8 mouse cellular contexts compared by ENCODE assay signal in the genomic region with DNA sequence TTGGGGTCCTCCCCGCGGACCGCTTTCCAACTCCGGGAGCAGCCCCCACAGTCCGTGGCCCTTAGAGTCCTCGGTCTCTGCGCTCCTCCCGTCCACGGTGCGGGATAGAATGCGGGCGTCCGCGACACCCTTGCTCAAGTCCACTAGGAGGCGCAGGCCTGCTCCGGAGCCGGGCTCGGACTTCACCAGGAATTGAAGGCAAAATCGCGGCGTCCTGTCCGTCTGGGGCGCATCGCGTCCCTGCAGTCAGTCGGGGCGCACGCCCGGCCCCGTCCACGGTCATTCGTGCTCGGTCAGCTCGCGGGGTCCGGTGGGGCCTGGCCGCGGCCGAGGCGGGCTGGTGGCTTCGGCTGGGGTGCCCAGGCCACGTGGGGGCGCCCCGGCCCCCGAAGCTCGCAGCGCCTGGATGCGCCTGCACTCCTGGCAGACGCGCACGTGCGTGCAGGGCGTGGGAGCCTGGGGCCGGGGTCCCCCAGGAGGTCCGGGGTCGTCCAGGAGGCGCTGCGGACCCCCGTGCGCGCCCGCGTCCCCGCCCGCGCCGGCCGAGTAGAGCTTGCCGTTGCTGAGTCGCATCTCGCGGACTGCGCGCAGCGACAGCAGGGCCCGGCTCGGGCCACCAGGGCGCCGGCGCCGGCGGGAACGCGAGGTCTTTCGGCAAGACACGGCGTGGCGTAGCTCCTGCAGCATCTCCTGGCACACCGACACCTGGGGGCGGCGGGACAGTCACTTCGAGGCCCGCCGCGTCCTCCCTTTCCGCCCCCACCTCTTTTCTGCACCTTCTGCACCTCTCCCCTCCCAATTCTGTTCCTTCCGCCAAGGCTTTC. TPM values are rescaled to one million over a fixed set of nuclear protein-coding genes. Genes with fewer than 3 reads are reported as not detected.
DNase-seq lines count a peak whose midpoint lies in the region; ATAC-seq and TF ChIP-seq lines count a peak whose summit lies in the region.

No protein-coding gene starts in this region.

- H3K9me3 ChIP-seq in forebrain, embryonic 10.5 days, result no peaks in the 10 kb centered on the region
- H3K9me3 ChIP-seq in limb, embryonic 11.5 days (ENCODE audit: control insufficient read depth, low read length), result no peaks in the 10 kb centered on the region
- H3K9me3 ChIP-seq in midbrain, embryonic 14.5 days (ENCODE audit: control insufficient read depth, low read length), result no peaks in the 10 kb centered on the region

- no peak for TF ChIP-seq POLR2A in lung, adult 2 months (IDR thresholded peaks at IDR 0.05; ENCODE audit: borderline replicate concordance, extremely low read depth, low read depth, low read length)

- H3K27ac ChIP-seq in brown adipose tissue, adult 24 weeks (replicated peaks; ENCODE audit: low read depth, low read length), result no peak overlapping the region
- peak overlapping the region; percentile 35; the same call in 1 of the 2 replicates for H3K27ac ChIP-seq in forebrain, embryonic 10.5 days
- H3K27ac ChIP-seq in limb, embryonic 11.5 days (replicated peaks; ENCODE audit: low read depth, low read length), result no peak overlapping the region
- peak overlapping the region; percentile 98 for H3K27ac ChIP-seq in midbrain, embryonic 14.5 days (replicated peaks; ENCODE audit: low read depth, low read length)

- WGBS in lung, adult 2 months, result 4% methylated on average over 96 of the region's 97 CpGs
- WGBS in forebrain, embryonic 10.5 days, result under 1% methylated on average over 87 of the region's 97 CpGs
- WGBS in limb, embryonic 11.5 days, result under 1% methylated on average over 88 of the region's 97 CpGs
- WGBS in midbrain, embryonic 14.5 days, result 1% methylated on average over 96 of the region's 97 CpGs

- peak; percentile 21 for DNase-seq in lung, adult 2 months
- DNase-seq in lung, adult 18-20 months, result no peak
- DNase-seq in forebrain, embryonic 10.5 days (ENCODE audit: extremely low spot score, low spot score), result peak; percentile 73
- DNase-seq in induced T-regulatory cell, adult 2 months (ENCODE audit: low read depth), result peak; percentile 52
- peak; percentile 78 for DNase-seq in limb, embryonic 11.5 days (ENCODE audit: low spot score)
- peak; percentile 85 for DNase-seq in midbrain, embryonic 14.5 days
- peak; percentile 36 to 37 for DNase-seq in thymus, postnatal 36 days

- H3K36me3 ChIP-seq in forebrain, embryonic 10.5 days (replicated peaks), result peaks cover 40% of the 10 kb centered on the region
- peaks cover 2% of the 10 kb centered on the region for H3K36me3 ChIP-seq in limb, embryonic 11.5 days (ENCODE audit: control insufficient read depth, insufficient read depth, low read length)
- H3K36me3 ChIP-seq in midbrain, embryonic 14.5 days (ENCODE audit: control insufficient read depth, insufficient read depth, low read length), result peaks cover 41% of the 10 kb centered on the region

- TF ChIP-seq CTCF in lung, adult 2 months (IDR thresholded peaks at IDR 0.05; ENCODE audit: insufficient read depth, low read length), result peak; percentile 17; the same call in 1 of the 2 replicates

- ATAC-seq in limb, embryonic 11.5 days (ENCODE audit: insufficient number of reproducible peaks, low FRiP score, low TSS enrichment, low read depth), result 0 out of 2 replicates have a peak, but pooled peaks have one; percentile 17
- ATAC-seq in midbrain, embryonic 14.5 days (ENCODE audit: low FRiP score, low TSS enrichment), result no peak

- no peak overlapping the region for H3K4me3 ChIP-seq in lung, adult 2 months (replicated peaks; ENCODE audit: extremely low read depth, low read depth, low read length)
- H3K4me3 ChIP-seq in brown adipose tissue, adult 24 weeks (ENCODE audit: insufficient read depth, low read depth, low read length), result peak overlapping the region; percentile 37
- peak overlapping the region; percentile 54 for H3K4me3 ChIP-seq in forebrain, embryonic 10.5 days
- H3K4me3 ChIP-seq in limb, embryonic 11.5 days (ENCODE audit: low read depth, low read length), result peak overlapping the region; percentile 24
- H3K4me3 ChIP-seq in midbrain, embryonic 14.5 days (replicated peaks; ENCODE audit: low read depth, low read length), result peak overlapping the region; percentile 27

- peaks cover 80% of the 10 kb centered on the region for H3K27me3 ChIP-seq in forebrain, embryonic 10.5 days (ENCODE audit: poor library complexity, severe bottlenecking)
- H3K27me3 ChIP-seq in limb, embryonic 11.5 days (ENCODE audit: control insufficient read depth, insufficient read depth, low read length), result peaks cover 66% of the 10 kb centered on the region
- H3K27me3 ChIP-seq in midbrain, embryonic 14.5 days (ENCODE audit: control insufficient read depth, insufficient read depth, low read length), result 0 out of 2 replicates have a peak, but pooled peaks cover 8% of the 10 kb centered on the region

- H3K4me2 ChIP-seq in limb, embryonic 11.5 days (ENCODE audit: low read depth, severe bottlenecking), result peak overlapping the region; percentile 42
- peak overlapping the region; percentile 61 for H3K4me2 ChIP-seq in midbrain, embryonic 14.5 days (ENCODE audit: low read length)

- no peaks in the 10 kb centered on the region for H3K4me1 ChIP-seq in lung, adult 2 months (ENCODE audit: control insufficient read depth, insufficient read depth, low read length)
- H3K4me1 ChIP-seq in brown adipose tissue, adult 24 weeks (ENCODE audit: control insufficient read depth, insufficient read depth, insufficient read length, low read length), result no peaks in the 10 kb centered on the region
- H3K4me1 ChIP-seq in forebrain, embryonic 10.5 days, result peaks cover 50% of the 10 kb centered on the region
- peaks cover 13% of the 10 kb centered on the region for H3K4me1 ChIP-seq in limb, embryonic 11.5 days (ENCODE audit: control insufficient read depth, insufficient read depth, low read length)
- peaks cover 53% of the 10 kb centered on the region for H3K4me1 ChIP-seq in midbrain, embryonic 14.5 days (ENCODE audit: control insufficient read depth, insufficient read depth, low read length)

- no peak overlapping the region for H3K9ac ChIP-seq in limb, embryonic 11.5 days (ENCODE audit: low read length)
- peak overlapping the region; percentile 45 for H3K9ac ChIP-seq in midbrain, embryonic 14.5 days (replicated peaks; ENCODE audit: low read length)

RNA-seq across cellular contexts. Expression of a gene that starts 4.5 kb away (rescaled TPM):
- 4.8 and 7.1 TPM in 2 replicates for polyA plus RNA-seq in lung, adult 2 months (2012; rRNA removed)
- 4.8 and 5.9 TPM in 2 replicates for polyA plus RNA-seq in brown adipose tissue, adult 24 weeks (2012; ENCODE audit: insufficient read depth, insufficient read length, missing spikeins)
- 6.8 and 9.1 TPM in 2 replicates for polyA plus RNA-seq in forebrain, embryonic 10.5 days (2016; fragmentation: Nextera tagmentation; extraction: Ambion mirVana)
- polyA plus RNA-seq in limb, embryonic 11.5 days (2014; fragmentation: Nextera tagmentation; extraction: Ambion mirVana), result 0.13 and 0.23 TPM in 2 replicates
- 284 and 337 TPM in 2 replicates for polyA plus RNA-seq in midbrain, embryonic 14.5 days (2014; fragmentation: Nextera tagmentation; extraction: Ambion mirVana)

RNA-seq across cellular contexts. Expression of a gene that starts 37.7 kb away (rescaled TPM):
- 806 and 948 TPM in 2 replicates for polyA plus RNA-seq in lung, adult 2 months (2012; rRNA removed)
- polyA plus RNA-seq in brown adipose tissue, adult 24 weeks (2012; ENCODE audit: insufficient read depth, insufficient read length, missing spikeins), result 236 and 245 TPM in 2 replicates
- 73.1 and 73.7 TPM in 2 replicates for polyA plus RNA-seq in forebrain, embryonic 10.5 days (2016; fragmentation: Nextera tagmentation; extraction: Ambion mirVana)
- polyA plus RNA-seq in limb, embryonic 11.5 days (2014; fragmentation: Nextera tagmentation; extraction: Ambion mirVana), result 78.1 and 81.4 TPM in 2 replicates
- 234 and 311 TPM in 2 replicates for polyA plus RNA-seq in midbrain, embryonic 14.5 days (2014; fragmentation: Nextera tagmentation; extraction: Ambion mirVana)

Comparison
In these comparisons a context has a peak if more than half of its experiments do, and no peak if none do; other contexts are left out.
1. DNase-seq: peak in lung, adult 2 months (single experiment), forebrain, embryonic 10.5 days (single experiment), induced T-regulatory cell, adult 2 months (single experiment), limb, embryonic 11.5 days (single experiment), midbrain, embryonic 14.5 days (single experiment) and thymus, postnatal 36 days (2 of 2); none in lung, adult 18-20 months (0 of 2).
2. H3K27ac ChIP-seq: peak in forebrain, embryonic 10.5 days (single experiment) and midbrain, embryonic 14.5 days (single experiment); none in brown adipose tissue, adult 24 weeks (single experiment) and limb, embryonic 11.5 days (single experiment).
3. RNA of a gene that starts 4.5 kb away (polyA plus RNA-seq): 284 to 337 TPM in midbrain, embryonic 14.5 days; 6.8 to 9.1 TPM in forebrain, embryonic 10.5 days, 4.8 to 7.1 TPM in lung, adult 2 months, 4.8 to 5.9 TPM in brown adipose tissue, adult 24 weeks and 0.13 to 0.23 TPM in limb, embryonic 11.5 days; every median in the first group is over 10 times any median in the second.